Mouse (Mus musculus) inflammation-experienced regulatory T-cells, adult 6 months (primary cell): ENCODE measurements around the gene Ggt7. TPM values are rescaled to one million over a fixed set of nuclear protein-coding genes. Genes with fewer than 3 reads are reported as not detected.
"Not testable (repeated sequence)": the region's sequence is repeated elsewhere in the genome, so short reads cannot be mapped to it uniquely, and the experiment has no call there.

ENCODE experiments used
- ATAC-seq: one replicate; pipeline ENCODE4 v1.8.0; 2017
- polyA plus RNA-seq, 3 experiments: library from polyadenylated mRNA; unstranded; fragments of 100-300 nt; shearing (Covaris generic); gene quantifications; one replicate each; pipeline ENCODE4 v1.2.1; 2017

The Ggt7 gene
- 10 to 100 TPM in 2 of 3 experiments, 1 to 10 TPM in 1; 8.4 to 21.5 (median 17.2) TPM for polyA plus RNA-seq

DNA sequence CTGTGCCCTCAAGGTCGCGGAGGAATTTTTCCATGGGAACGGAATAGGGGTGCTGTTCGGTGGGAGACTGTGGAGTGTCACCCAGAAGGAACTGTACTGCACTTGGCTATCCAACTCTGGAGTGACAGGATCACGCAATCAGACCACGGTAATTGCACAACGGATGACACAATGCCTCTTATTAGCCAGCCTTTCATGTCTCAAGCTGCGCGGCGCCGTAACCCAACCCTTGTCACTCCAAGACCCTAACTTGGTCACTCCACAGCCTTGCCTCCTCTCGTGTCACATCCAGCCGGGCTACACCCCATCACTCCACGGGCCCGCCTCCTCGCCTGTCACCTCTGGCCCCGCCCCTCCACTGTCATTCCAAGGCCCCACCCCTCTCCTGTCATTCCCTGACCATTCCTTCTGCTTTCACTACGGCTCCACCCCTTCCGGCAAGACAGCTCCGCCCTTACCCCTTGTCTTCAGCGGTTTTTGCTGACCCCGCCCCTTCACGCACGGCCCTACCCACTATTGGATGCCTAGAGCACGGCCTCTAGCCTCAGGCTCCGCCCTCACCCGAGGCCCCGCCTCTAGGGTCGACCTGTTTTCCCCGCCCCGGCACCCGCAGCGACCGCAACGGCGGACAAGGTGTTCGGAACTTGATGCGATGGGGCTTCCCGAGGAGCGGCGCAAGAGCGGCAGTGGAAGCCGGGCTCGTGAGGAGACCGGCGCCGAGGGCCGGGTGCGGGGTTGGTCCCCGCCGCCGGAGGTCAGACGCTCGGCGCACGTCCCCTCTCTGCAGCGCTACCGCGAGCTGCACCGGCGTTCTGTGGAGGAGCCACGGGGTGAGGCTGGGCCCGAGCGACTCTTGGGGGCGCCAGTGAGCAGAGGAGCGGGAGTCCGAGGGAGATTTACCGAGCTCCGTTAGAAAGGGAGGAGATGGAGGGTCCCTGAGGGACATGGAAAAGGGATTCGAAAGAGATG, at the start of gene Ggt7, which contains the start of gene Acss2:
TSS of gene Ggt7 (minus strand) at position 783 of the 969 bp plus-strand sequence.
TSS of gene Acss2 (plus strand) at position 494 of the 969 bp plus-strand sequence.
- peak; percentile 91 for ATAC-seq

- no peak for ATAC-seq
Measured at GRCm38 (mm10) chr2:155567751-155568150, 49.7 kb upstream of the Ggt7 start.

- no peak for ATAC-seq
Measured at GRCm38 (mm10) chr2:155562934-155563333, 44.9 kb upstream of the Ggt7 start.

- no peak for ATAC-seq
Measured at GRCm38 (mm10) chr2:155562209-155562608, 44.2 kb upstream of the Ggt7 start.

DNA sequence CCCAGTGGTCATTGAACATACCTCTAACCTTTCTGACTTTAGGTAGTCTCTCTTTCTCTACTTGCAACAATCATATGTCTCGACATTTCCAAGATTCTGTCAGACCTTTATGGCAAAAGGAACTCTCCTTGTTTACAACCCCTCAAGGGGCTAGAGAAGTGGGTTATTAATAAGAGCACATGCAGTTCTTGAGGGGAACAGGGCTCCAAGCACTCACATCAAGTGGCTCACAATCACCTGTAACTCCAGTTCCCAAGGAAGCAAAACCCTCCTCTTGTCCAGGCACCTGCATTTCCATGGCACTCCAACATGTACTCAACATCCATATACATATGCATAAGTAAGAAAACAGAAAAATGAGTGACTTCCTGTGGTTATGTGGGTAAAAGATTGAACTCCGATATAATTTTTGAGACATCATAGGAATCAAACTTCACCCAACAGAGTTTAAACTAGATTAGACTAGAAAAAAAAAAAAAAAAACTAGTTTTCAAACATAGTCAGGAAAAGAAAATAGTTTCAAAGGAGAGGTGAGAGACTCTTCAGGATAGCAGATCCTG, 36.5 kb upstream of the Ggt7 start:
- peak; percentile 62 for ATAC-seq

- ATAC-seq = peak; percentile 84
Measured at GRCm38 (mm10) chr2:155552949-155553354, 34.9 kb upstream of the Ggt7 start.

- ATAC-seq = no peak
Measured at GRCm38 (mm10) chr2:155552336-155552735, 34.3 kb upstream of the Ggt7 start.

- ATAC-seq = no peak
Measured at GRCm38 (mm10) chr2:155546955-155547354, 28.9 kb upstream of the Ggt7 start.

DNA sequence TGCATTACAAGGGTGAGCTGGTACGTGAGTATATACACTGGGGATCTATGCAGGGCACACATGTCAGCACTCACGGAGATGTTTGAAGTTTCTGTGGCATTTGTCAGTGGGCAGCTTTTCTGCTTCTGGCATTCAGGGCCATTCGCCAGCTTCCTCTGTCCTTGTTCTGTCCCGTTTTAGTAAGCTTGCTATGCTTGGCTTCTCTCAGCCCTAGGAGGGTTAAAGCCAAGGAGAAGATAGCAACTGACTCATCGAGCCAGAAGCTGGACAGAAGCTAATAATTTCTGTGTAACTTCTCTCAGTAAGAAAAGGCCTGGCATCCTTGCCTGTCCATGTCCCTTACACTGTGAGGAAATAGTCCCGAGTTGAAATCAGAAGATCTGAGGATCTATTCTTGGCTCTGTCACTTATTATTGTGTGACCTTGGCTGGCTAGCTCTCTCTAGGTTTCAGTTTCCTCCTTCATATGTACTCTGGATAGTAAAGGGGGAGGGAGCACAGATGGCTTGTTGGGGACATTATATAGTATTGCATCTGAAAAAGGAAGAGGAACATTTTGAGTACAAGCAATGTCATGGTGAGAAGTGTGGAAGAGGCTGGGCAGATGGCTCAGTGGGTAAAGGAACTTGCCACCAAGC, 22.9 kb upstream of the Ggt7 start:
- no peak for ATAC-seq

- ATAC-seq = no peak
Measured at GRCm38 (mm10) chr2:155539696-155540095, 21.7 kb upstream of the Ggt7 start.

DNA sequence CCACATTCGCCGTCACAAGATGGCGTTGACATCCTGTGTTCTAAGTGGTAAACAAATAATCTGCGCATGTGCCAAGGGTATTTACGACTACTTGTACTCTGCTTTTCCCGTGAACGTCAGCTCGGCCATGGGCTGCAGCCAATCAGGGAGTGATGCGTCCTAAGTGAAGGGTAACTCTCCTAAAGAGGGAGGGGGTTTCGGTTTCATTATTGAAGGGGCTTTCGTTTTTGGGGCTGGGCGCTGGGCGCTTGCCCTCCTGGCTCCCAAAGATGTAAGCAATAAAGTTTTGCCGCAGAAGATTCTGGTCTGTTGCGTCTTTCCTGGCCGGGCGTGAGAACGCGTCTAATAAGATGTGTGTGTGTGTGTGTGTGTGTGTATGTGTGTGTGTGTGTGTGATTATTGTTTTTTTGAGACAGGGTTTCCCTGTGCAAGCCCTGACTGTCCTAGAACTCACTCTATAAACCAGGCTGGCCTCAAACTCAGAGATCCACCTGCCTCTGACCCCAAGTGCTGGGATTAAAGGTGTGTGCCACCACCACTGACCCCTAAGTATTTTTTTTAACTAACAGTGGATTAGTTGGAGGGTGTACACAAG, 20.5 kb upstream of the Ggt7 start:
- not testable (repeated sequence) for ATAC-seq

GRCm38 (mm10) chr2:155537761-155538462, 19.9 kb upstream of the Ggt7 start:
- peak; percentile 64 for ATAC-seq

DNA sequence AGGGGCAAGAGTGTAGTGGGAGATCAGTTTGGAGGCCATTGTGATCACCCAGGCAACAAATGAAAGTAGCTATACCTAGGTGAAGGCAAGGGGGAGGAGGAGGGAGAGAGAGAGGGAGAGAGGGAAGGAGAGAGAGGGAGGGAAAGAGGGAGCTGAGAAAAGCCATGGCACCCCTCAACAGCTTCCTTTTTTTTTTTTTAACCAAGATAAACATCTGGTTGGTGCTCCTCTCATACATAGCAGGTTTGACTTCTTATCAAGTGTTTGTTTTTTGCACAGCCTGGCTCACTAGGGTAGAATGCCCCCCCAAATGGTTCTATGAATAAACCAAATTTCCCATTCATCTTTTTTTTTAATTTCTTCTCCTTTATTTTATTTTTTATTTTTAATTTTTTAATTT, 18.3 kb upstream of the Ggt7 start:
- ATAC-seq = no peak

DNA sequence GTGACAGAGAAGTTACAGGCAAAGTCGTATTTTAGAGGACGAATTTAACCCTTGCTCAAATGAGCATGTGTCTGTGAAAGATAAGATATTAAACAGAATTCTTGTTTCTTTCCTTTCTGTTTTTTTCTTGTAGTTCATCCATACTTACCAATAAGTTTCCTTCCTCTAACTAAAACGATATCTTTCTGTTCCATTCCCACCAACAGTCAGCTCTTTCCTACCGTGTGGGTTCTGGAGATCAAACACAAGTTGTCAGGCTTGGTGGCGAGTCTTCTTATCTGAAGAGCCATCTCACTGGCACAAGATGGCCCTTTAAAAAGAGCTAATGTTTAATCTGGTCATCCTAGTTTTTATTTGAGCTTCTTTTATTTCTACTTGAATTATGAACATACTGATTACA, 9.3 kb upstream of the Ggt7 start:
- no peak for ATAC-seq

DNA sequence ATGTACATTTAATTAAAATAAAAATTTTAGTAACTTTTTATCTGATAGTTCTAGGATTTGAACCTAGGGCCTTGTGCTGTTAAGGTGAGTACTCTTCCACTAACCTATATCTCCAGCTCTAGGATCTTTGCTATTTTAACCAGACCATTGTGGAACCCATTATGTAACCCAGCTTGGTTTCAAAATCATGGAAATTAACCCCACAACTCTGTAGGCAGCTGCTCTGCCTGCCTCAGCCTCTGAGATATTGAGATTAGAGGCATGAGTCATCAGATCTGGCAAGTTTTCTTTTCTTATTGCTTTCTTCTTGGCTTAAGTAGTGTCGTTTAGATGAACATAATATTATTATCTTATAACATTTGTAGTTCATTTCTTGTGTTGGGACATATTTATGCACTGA, 6.3 kb upstream of the Ggt7 start:
- no peak for ATAC-seq

DNA sequence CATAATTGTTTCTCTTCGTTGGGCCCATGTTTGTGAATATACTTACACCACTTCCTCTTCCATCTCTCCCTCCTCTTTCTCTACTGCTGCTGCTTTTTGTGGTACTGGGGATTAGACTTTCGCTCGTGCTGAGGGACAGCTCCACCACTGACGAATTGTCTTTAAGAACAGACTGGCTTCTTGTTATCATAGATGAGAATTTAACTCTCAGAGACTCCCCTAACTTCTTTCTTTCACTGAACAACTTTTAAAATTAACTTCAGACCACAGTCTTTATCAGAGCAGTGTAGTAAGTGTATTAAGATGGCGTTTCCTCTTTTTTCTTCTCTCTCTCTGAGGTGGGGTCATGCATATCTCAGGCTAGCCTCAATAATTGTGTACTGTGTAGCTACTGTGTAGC, 5.7 kb upstream of the Ggt7 start:
- no peak for ATAC-seq

DNA sequence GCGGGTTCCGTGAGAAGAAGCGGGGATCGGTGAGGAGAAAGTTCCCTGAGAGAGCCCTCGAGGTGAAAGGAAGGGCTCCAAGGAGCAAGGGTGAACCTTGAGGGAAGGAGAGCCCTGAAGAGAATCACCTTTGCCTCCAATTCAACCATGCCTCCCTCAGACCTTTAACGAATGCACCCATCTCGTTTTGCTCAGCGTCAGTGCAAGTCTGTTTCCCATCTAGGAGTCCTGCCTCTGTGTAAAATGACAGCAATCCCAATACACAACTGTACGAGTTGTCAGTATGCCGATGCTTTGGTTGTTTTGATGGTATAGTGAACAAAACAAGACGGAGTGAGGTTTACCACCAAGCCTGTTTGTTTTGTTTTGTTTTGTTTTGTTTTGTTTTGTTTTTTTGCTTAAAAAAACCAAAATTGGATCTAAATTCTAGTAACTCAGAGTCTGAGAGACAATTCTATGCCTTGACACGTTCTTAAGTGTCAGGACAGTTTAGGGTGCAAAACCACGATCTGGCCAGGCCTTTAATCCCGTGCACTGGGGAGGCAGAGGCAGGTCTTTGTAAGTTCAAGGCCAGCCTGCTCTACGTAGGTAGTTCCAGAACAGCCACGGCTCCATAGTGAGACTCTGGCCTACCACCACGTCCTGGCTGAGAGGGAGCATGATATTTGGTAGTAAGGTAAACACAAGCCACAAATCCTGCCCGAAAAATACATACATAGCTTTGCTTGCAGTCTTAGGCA, 664 bp upstream of the Ggt7 start:
- no peak for ATAC-seq

GRCm38 (mm10) chr2:155515941-155516340, 2.1 kb downstream of the Ggt7 start:
- no peak for ATAC-seq

DNA sequence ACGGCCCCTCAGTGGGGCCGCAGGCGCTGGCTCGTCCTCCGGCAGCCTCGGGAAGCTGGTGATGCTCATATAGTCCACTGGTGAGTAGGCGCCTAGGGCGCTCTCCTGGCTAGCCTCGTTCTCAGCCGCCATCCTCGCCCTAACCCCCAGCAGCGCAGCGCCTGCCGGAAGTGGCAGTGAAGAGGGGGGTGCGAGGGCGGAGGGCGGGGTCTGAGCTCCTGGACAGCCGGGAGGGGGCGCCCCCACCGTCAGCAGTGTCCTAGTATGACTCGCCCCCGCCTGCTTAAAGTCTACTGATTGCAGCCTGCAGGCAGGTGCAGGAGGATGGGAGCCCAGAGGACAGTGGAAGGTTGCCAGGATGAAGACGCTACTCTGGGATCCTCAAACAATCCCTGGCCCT, 3.4 kb downstream of the Ggt7 start:
- ATAC-seq = peak; percentile 33

DNA sequence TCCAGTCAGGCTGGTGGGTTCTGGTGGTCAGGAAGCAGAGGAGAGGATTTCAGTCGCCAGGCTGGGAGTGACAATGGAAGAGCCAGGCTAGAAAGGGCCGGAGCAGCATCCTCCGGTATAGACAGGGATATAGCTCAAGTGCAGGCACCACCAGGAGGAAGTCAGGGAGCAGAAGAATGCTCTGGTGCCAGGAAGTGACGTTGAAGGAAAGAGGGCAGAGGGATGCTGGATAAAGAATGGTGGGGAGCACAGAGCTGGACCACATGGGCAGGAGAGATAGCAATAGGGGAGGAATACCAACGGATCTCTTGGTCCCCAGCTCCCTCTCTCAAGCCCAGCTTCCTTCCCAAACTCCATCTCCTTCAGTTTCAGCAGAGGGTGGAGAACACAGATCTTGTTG, 4.5 kb downstream of the Ggt7 start:
- ATAC-seq = no peak

GRCm38 (mm10) chr2:155512479-155512878, 5.6 kb downstream of the Ggt7 start:
- peak; percentile 49 for ATAC-seq
